Mouse (Mus musculus) forebrain, embryonic 13.5 days (tissue): Measurements from ENCODE around the gene Zbtb32. TPM values are rescaled to one million over a fixed set of nuclear protein-coding genes. Genes with fewer than 3 reads are reported as not detected.
A peak's percentile ranks its signal among the peaks of the same experiment; 100 is the strongest.

Source experiments
- ATAC-seq: fragments of 200-750 bp; cut with Nextera tagmentation; 2 replicates; pipeline ENCODE4 v1.8.0; 2017
- H3K27ac ChIP-seq: fragments of 300-500 bp; sonication (generic); 2 replicates; pipeline ENCODE4 v1.5.1; 2015; ENCODE audit warnings: inconsistent platforms, mild to moderate bottlenecking, moderate library complexity
- H3K27me3 ChIP-seq: fragments of 300-500 bp; sonication (generic); 2 replicates; pipeline ENCODE4 v1.6.1; 2015; ENCODE audit warnings: mild to moderate bottlenecking, inconsistent platforms
- H3K36me3 ChIP-seq: fragments of 300-500 bp; sonication (generic); 2 replicates; pipeline ENCODE4 v1.6.1; 2015; ENCODE audit warnings: mild to moderate bottlenecking, inconsistent platforms; ENCODE audit not compliant: poor library complexity, severe bottlenecking
- H3K4me1 ChIP-seq: fragments of 300-500 bp; sonication (generic); 2 replicates; pipeline ENCODE4 v1.6.1; 2015; ENCODE audit warnings: inconsistent platforms
- H3K4me2 ChIP-seq: fragments of 300-500 bp; sonication (generic); 2 replicates; pipeline ENCODE4 v1.6.1; 2015; ENCODE audit warnings: inconsistent platforms, mild to moderate bottlenecking, moderate library complexity
- H3K4me3 ChIP-seq: fragments of 300-500 bp; sonication (generic); 2 replicates; pipeline ENCODE4 v1.5.1; 2015; ENCODE audit warnings: mild to moderate bottlenecking, inconsistent platforms
- H3K9ac ChIP-seq: fragments of 300-500 bp; sonication (generic); 2 replicates; pipeline ENCODE4 v1.6.1; 2015; ENCODE audit warnings: mild to moderate bottlenecking, inconsistent platforms
- H3K9me3 ChIP-seq: fragments of 300-500 bp; sonication (generic); replicated peaks from 2 replicates; pipeline ENCODE4 v1.6.1; 2016; ENCODE audit warnings: inconsistent platforms
- WGBS: fragments of 180-500 bp; shearing (Covaris S2); methylation state at CpG from one replicate; pipeline ENCODE4 v1.1.7; 2015; 5-methylcytosine and 5-hydroxymethylcytosine counted together
- polyA plus RNA-seq: library from polyadenylated mRNA; unstranded; fragments of >200 nt; fragmentation: Nextera tagmentation; extraction: Ambion mirVana; gene quantifications from 2 replicates; pipeline ENCODE4 v1.2.1, GENCODE M21; 2015

Gene Zbtb32
- polyA plus RNA-seq: 0.34 and 0.43 TPM in 2 replicates

DNA sequence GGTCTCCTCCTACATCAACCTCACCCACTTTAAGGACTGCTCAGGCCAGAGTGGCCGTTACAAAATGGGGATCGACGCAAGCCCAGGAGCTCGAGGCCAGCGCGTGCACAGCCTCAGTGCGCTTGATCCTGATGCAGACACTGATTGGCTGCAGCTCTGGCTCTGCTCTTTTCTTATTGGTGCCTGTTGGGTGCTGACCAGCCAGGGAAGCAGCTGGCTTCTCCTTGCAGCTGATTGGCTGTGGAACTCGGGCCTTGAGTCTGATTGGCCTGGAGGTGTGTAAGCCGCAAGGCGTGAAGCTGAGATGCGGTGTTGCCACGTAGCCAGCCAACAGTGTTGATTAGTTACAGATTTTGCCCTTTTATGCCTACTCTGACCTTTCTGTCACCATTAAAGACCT lies at the start of gene Zbtb32:
TSS of gene Zbtb32 (minus strand) at position 124 of the 400 bp plus-strand sequence.
- no peak for ATAC-seq
- Histone ChIP-seq H3K9me3 (no peaks in the 10 kb centered on the region), H3K4me1 (peaks cover 13% of the 10 kb centered on the region), H3K27ac (no peak within 1 kb of the TSS; the same call in 1 of the 2 replicates), H3K4me2 (peak within 1 kb of the TSS; percentile 40), H3K27me3 (no peaks in the 10 kb centered on the region), H3K36me3 (no peaks in the 10 kb centered on the region), H3K4me3 (peak within 1 kb of the TSS; percentile 4; the same call in 1 of the 2 replicates), H3K9ac (no peak within 1 kb of the TSS)
- WGBS: 98% methylated on average over 12 of the region's 12 CpGs

DNA sequence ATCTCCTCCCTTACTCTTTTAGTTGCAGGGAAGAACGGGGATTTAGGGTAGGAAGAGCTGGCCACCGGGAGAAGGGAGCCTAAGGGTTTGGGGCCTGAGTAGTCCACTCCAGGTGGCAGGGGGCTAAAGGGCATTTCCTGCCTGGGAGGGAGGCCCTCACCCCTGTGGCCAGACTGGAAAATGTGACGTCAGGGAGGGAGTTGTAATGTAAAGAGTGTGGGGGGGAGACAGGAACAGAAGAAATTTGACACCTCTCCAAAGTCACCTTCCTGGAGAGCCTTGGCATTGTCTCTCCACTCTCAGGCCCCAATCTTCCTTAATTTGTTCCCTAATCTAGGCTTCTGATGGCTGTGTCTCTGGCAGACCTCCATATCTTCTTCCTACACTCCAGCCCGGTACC lies 40.4 kb upstream of the Zbtb32 start:
- 25% methylated on average over 4 of the region's 4 CpGs for WGBS

GRCm38 (mm10) chr7:30636395-30636794 lies 37.7 kb upstream of the Zbtb32 start:
- H3K9ac ChIP-seq: no peak overlapping the region
- no peak overlapping the region for H3K4me3 ChIP-seq
- no peak overlapping the region for H3K27ac ChIP-seq
- peaks cover 76% of the 10 kb centered on the region for H3K27me3 ChIP-seq
- ATAC-seq: no peak
- H3K4me1 ChIP-seq: peaks cover 4% of the 10 kb centered on the region; the same call in 1 of the 2 replicates
- H3K4me2 ChIP-seq: no peak overlapping the region
- H3K36me3 ChIP-seq: peaks cover 20% of the 10 kb centered on the region
- WGBS: 28% methylated on average over 11 of the region's 11 CpGs
- no peaks in the 10 kb centered on the region for H3K9me3 ChIP-seq

More for the DNA sequence above, 40.4 kb upstream of the Zbtb32 start:
- Histone ChIP-seq H3K4me3 (no peak overlapping the region), H3K27me3 (peaks cover 50% of the 10 kb centered on the region), H3K4me2 (no peak overlapping the region), H3K9ac (no peak overlapping the region), H3K4me1 (peaks cover 4% of the 10 kb centered on the region; the same call in 1 of the 2 replicates), H3K9me3 (no peaks in the 10 kb centered on the region), H3K36me3 (peaks cover 47% of the 10 kb centered on the region), H3K27ac (no peak overlapping the region)
- ATAC-seq: no peak

DNA sequence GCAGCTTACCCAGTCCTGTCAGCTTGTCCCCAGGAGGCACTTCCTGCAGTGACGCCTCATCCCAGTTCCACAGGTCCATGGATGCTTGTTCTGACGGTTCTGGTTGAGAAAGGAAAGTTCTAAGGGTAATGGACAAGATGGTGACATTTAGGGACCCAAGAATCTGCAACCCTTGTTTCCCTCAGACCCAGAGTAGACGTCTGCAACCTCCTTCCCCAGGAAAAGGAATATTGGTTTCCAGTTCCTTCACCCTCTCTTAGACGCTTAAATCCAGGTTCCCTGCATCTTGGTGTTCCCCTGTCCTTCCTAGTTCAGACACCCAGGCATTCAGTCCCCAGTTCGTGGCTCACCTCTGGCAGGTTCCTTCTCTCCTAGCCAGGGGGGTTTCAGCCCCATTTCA lies 37.0 kb upstream of the Zbtb32 start, which contains the start of gene Etv2:
TSS of gene Etv2 (minus strand) at position 101 of the 400 bp plus-strand sequence.
- Histone ChIP-seq H3K4me2 (peak within 1 kb of the TSS; percentile 41), H3K4me3 (peak within 1 kb of the TSS; percentile 18), H3K9ac (no peak within 1 kb of the TSS), H3K27me3 (peaks cover 82% of the 10 kb centered on the region), H3K36me3 (peaks cover 14% of the 10 kb centered on the region), H3K9me3 (no peaks in the 10 kb centered on the region), H3K27ac (no peak within 1 kb of the TSS), H3K4me1 (peaks cover 4% of the 10 kb centered on the region; the same call in 1 of the 2 replicates)
- no peak for ATAC-seq
- WGBS: 5% methylated on average over 5 of the region's 5 CpGs

DNA sequence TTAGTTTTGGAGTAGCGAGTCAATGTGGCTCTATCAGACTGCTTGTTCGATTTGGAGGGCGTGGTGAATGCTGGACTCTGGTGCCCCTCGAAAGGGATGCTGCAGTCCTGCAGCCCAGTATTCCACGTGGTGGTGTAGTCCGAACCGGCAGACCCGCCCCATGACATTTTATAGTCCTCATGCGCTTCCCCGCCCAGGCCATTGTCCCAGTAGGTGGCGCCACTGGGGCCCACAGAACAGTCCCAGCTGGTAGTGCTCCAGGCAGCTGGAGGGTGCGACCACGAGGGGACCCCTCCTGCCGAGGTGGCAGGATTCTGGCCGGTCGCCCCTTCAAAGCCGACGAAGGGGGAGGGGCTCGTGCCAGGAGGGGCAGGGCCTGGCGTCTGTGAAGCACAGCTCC lies 35.9 kb upstream of the Zbtb32 start:
- peak overlapping the region; percentile 18 for H3K4me3 ChIP-seq
- no peak overlapping the region for H3K9ac ChIP-seq
- H3K9me3 ChIP-seq: no peaks in the 10 kb centered on the region
- ATAC-seq: peak; percentile 55; the same call in 1 of the 2 replicates
- peaks cover 92% of the 10 kb centered on the region for H3K27me3 ChIP-seq
- under 1% methylated on average over 20 of the region's 20 CpGs for WGBS
- peaks cover 2% of the 10 kb centered on the region; the same call in 1 of the 2 replicates for H3K36me3 ChIP-seq
- no peak overlapping the region for H3K27ac ChIP-seq
- peak overlapping the region; percentile 41 for H3K4me2 ChIP-seq
- H3K4me1 ChIP-seq: peaks cover 4% of the 10 kb centered on the region; the same call in 1 of the 2 replicates

DNA sequence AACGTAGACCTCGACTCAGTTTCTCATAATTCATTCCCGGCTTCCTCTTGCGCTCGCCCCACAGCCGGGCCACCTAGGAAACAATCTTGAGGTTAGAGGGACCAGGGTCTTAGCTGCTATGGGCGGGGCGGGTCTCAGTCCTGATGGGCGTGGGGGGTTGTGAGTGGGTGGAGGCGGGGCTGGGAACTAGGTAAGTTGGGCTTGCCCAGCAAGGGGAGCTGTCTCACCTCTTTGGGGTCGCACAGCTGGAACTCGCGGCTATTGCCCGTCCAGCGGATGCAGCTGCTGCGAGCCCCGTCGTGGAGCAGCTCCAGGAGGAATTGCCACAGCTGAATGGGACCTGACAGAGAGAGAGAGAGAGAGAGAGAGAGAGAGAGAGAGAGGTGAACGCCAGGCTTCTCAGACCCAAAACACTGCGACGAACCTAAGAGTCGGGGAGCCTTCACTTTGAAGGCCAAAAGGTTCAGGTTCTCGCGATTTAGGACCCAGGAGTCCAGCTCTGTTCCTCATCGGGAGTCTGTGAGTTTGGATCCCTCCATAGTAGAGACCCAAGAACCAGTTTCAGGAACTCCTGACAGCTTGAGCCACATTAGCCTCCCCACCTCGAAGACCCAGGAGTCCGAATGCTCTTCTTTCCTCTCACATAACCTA lies 35.2 kb upstream of the Zbtb32 start:
- no peak for ATAC-seq
- Histone ChIP-seq H3K27me3 (peaks cover 94% of the 10 kb centered on the region), H3K4me3 (no peak overlapping the region), H3K4me2 (no peak overlapping the region), H3K4me1 (peaks cover 4% of the 10 kb centered on the region; the same call in 1 of the 2 replicates), H3K9me3 (no peaks in the 10 kb centered on the region), H3K9ac (no peak overlapping the region), H3K36me3 (no peaks in the 10 kb centered on the region), H3K27ac (no peak overlapping the region)
- WGBS: 5% methylated on average over 27 of the region's 27 CpGs

DNA sequence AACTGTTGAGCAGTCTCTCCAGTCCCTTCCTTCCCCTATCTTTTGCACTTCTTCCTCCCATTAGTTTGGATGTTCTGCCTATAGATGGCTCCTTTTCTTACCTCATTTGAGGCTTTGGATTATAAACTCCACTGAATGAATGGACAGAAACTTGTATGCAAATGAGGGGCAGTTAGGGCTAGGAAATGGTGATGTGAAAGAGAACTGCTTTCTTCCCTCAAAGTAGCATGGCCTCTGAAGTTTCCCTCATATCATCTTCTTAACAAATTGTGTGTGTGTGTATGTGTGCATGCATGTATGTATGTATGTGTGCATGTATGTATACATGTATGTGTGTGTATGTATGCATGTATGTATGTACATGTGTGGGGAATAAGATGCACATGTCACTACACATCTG lies 30.3 kb upstream of the Zbtb32 start:
- peaks cover 55% of the 10 kb centered on the region for H3K27me3 ChIP-seq
- H3K36me3 ChIP-seq: peaks cover 4% of the 10 kb centered on the region
- H3K9me3 ChIP-seq: no peaks in the 10 kb centered on the region
- H3K4me1 ChIP-seq: peaks cover 13% of the 10 kb centered on the region
- H3K4me2 ChIP-seq: no peak overlapping the region
- H3K9ac ChIP-seq: no peak overlapping the region
- H3K27ac ChIP-seq: no peak overlapping the region
- ATAC-seq: no peak
- no peak overlapping the region for H3K4me3 ChIP-seq

GRCm38 (mm10) chr7:30626647-30627046 lies 27.9 kb upstream of the Zbtb32 start:
- Histone ChIP-seq H3K4me2 (peak overlapping the region; percentile 92; the same call in 1 of the 2 replicates), H3K27ac (no peak overlapping the region), H3K36me3 (peaks cover 27% of the 10 kb centered on the region), H3K9ac (no peak overlapping the region), H3K9me3 (no peaks in the 10 kb centered on the region), H3K4me3 (no peak overlapping the region; the same call in 1 of the 2 replicates), H3K27me3 (peaks cover 32% of the 10 kb centered on the region), H3K4me1 (peaks cover 13% of the 10 kb centered on the region)
- WGBS: 86% methylated on average over 5 of the region's 5 CpGs
- ATAC-seq: peak; percentile 11; the same call in 1 of the 2 replicates

DNA sequence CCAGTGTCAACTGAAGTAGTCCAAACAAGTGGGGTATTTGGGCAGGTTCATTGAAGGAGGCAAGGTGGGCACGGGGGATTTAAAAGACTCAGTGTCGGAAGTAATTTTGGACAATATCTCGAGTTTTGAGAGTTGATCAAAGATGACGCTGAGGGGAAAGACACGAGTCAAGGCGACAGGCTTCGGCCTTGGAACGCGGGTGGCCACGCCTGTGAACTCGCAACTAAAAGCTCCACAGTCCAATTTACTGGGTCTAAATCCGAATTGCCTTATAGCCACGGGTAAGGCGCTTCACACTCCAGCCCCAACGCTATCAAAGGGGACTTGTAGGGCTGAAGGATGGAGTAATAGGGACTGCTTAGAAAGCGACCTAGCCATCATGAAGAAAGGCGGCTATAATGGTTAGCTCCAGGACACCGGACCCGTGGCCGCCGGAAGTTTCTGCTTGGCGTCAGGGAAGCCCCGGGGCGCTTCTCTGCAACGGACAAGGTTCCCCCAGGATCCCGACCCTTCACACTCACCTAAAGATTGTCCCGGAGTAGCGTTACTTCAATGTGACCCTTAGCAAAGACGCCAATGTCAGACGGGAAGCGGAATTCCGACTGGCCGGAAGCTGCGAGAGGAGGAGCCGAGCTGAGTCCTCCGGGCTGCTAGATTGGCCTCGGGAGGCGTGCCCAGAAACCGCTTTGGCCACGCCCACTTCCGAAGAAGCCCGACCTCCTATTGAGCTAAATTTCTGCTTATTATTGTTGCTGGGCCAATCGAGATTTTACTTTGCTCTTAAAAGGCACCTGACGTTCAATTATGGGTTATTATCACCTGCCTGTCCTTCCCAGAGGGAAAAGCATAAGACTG lies 27.0 kb upstream of the Zbtb32 start, which contains the start of gene Cox6b1:
TSS of gene Cox6b1 (minus strand) at position 622 of the 855 bp plus-strand sequence.
- peaks cover 33% of the 10 kb centered on the region for H3K36me3 ChIP-seq
- 2% methylated on average over 44 of the region's 44 CpGs for WGBS
- peaks cover 24% of the 10 kb centered on the region for H3K27me3 ChIP-seq
- H3K4me1 ChIP-seq: peaks cover 13% of the 10 kb centered on the region
- no peak within 1 kb of the TSS for H3K27ac ChIP-seq
- peak within 1 kb of the TSS; percentile 88 for H3K9ac ChIP-seq
- no peaks in the 10 kb centered on the region for H3K9me3 ChIP-seq
- H3K4me3 ChIP-seq: peak within 1 kb of the TSS; percentile 71
- peak; percentile 93 for ATAC-seq
- peak within 1 kb of the TSS; percentile 92 for H3K4me2 ChIP-seq

- no peak for ATAC-seq
- peaks cover under 1% of the 10 kb centered on the region; the same call in 1 of the 2 replicates for H3K4me1 ChIP-seq
- 92% methylated on average over 3 of the region's 3 CpGs for WGBS
- no peak overlapping the region for H3K4me2 ChIP-seq
- no peak overlapping the region for H3K27ac ChIP-seq
- no peak overlapping the region for H3K9ac ChIP-seq
- no peaks in the 10 kb centered on the region for H3K27me3 ChIP-seq
- H3K4me3 ChIP-seq: no peak overlapping the region
- no peaks in the 10 kb centered on the region for H3K9me3 ChIP-seq
- H3K36me3 ChIP-seq: peaks cover 73% of the 10 kb centered on the region
Observed at GRCm38 (mm10) chr7:30619202-30619601, 20.5 kb upstream of the Zbtb32 start.

- no peaks in the 10 kb centered on the region for H3K9me3 ChIP-seq
- no peaks in the 10 kb centered on the region for H3K27me3 ChIP-seq
- peaks cover 69% of the 10 kb centered on the region for H3K36me3 ChIP-seq
- H3K4me3 ChIP-seq: no peak overlapping the region
- no peaks in the 10 kb centered on the region for H3K4me1 ChIP-seq
- no peak overlapping the region for H3K4me2 ChIP-seq
- ATAC-seq: no peak
- WGBS: 96% methylated on average over 9 of the region's 9 CpGs
- no peak overlapping the region for H3K27ac ChIP-seq
- no peak overlapping the region for H3K9ac ChIP-seq
Observed at GRCm38 (mm10) chr7:30618658-30619057, 19.9 kb upstream of the Zbtb32 start.
